Mouse (Mus musculus) brain, embryonic 14.5 days (tissue): ENCODE measurements at regions not wholly inside any gene's neighbourhood (a gene's known extent, or its start where the extent isn't known, plus 50 kb on each side); places are given as distances from the start of the nearest gene placed in this dataset.

Experiments used
- CTCF ChIP-seq: fragments of 200-500 bp; IDR thresholded peaks from 2 replicates; pipeline ENCODE4 v1.5.1; 2012; ENCODE audit warnings: inconsistent platforms, mild to moderate bottlenecking, moderate library complexity, borderline replicate concordance; ENCODE audit not compliant: insufficient read depth, insufficient read length; ENCODE audit errors: extremely low read depth
- POLR2A ChIP-seq: fragments of 200-500 bp; IDR thresholded peaks from 2 replicates; pipeline ENCODE4 v1.6.1; 2012; ENCODE audit warnings: mild to moderate bottlenecking, inconsistent platforms, borderline replicate concordance; ENCODE audit not compliant: poor library complexity, insufficient read depth, insufficient read length, severe bottlenecking; ENCODE audit errors: extremely low read depth

DNA sequence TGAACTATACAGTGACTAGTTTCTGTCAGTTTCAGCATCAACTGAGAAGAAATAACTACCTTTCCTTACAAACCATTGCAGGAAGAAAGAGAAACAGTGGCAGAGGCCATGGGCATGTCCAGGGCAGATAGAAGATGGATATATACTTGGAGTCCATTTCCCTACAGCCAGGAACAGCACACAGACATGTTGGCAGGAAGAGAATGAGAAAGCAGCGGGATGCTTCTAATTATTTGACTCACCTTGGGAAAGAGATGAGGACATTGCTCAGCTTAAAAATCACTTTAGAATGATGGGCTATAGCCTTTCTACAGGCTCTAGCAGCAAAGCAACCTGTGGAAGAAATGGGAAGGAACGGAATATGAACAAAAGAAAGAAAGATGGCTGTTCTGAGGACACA, 947.6 kb upstream of the Gm7489 start:
- TF ChIP-seq CTCF (no peak), POLR2A (no peak)
